Mouse (Mus musculus): ENCODE data around the gene Npl. TPM values are rescaled to one million over a fixed set of nuclear protein-coding genes. Genes with fewer than 3 reads are reported as not detected.

The Npl gene
- 7.2 and 8.2 TPM in 2 replicates for polyA plus RNA-seq (2015; fragmentation: Nextera tagmentation; extraction: Ambion mirVana)

DNA sequence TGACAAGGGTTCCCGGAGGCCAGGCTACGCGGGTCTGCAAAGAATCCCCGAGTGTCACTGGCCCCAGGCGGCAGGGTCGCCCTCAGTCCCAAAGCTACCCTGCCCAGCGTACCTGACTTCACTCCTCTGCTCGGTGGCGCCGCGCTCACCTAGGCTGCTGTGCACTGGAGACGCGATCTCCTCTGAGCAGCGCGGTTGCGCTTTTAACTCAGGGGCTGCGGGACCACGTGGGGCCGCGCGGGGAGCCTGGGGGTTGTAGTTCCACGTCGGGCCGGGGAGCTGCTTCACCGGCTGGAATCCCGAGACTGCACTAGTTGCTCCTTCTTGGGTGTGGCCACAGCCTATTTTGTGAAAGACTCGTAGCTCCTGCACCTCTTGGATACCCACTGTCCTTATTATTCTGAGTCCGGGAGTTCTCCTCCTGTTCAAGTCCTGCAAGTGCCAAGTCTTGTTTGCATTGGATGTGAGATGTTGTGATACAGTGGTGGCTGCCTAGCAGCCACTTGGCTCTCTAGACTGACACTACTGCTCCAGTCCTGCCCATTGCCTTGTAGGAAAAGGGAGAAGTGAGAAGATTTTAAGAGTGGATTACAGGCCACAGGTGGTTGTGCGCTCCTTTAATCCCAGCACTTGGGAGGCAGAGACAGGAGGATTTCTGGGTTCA is at the start of gene Npl:
Gene Npl (minus strand): TSS at position 510 of the 664 bp plus-strand sequence.
- ATAC-seq (replicated peaks), result peak; percentile 95

GRCm38 (mm10) chr1:153599302-153600045 is 49.6 kb upstream of the Npl start:
- Histone ChIP-seq H3K27ac (replicated peaks) (no peak overlapping the region), H3K4me2 (replicated peaks) (no peak overlapping the region), H3K4me3 (no peak overlapping the region), H3K27me3 (no peaks in the 10 kb centered on the region), H3K9ac (replicated peaks) (no peak overlapping the region), H3K36me3 (no peaks in the 10 kb centered on the region), H3K4me1 (no peaks in the 10 kb centered on the region; the same call in 1 of the 2 replicates), H3K9me3 (no peaks in the 10 kb centered on the region)
- no peak for ATAC-seq (replicated peaks)
- WGBS, result 52% methylated on average over 9 of the region's 9 CpGs

More for the DNA sequence above, at the start of gene Npl:
- no peak within 1 kb of the TSS for H3K27ac ChIP-seq (replicated peaks)
- H3K4me3 ChIP-seq, result peak within 1 kb of the TSS; percentile 49
- peak within 1 kb of the TSS; percentile 56 for H3K9ac ChIP-seq (replicated peaks)
- H3K4me1 ChIP-seq, result no peaks in the 10 kb centered on the region
- no peaks in the 10 kb centered on the region for H3K27me3 ChIP-seq
- 5% methylated on average over 29 of the region's 29 CpGs for WGBS
- peak within 1 kb of the TSS; percentile 52 for H3K4me2 ChIP-seq (replicated peaks)
- no peaks in the 10 kb centered on the region for H3K9me3 ChIP-seq
- H3K36me3 ChIP-seq, result no peaks in the 10 kb centered on the region

GRCm38 (mm10) chr1:153598773-153599172 is 48.9 kb upstream of the Npl start:
- 16% methylated on average over 2 of the region's 2 CpGs for WGBS
- peak; percentile 69 for ATAC-seq (replicated peaks)
- H3K9ac ChIP-seq (replicated peaks), result no peak overlapping the region
- no peak overlapping the region for H3K4me2 ChIP-seq (replicated peaks)
- H3K9me3 ChIP-seq, result no peaks in the 10 kb centered on the region
- no peak overlapping the region for H3K4me3 ChIP-seq
- H3K36me3 ChIP-seq, result no peaks in the 10 kb centered on the region
- H3K27me3 ChIP-seq, result no peaks in the 10 kb centered on the region
- H3K27ac ChIP-seq (replicated peaks), result no peak overlapping the region
- peaks cover 3% of the 10 kb centered on the region; the same call in 1 of the 2 replicates for H3K4me1 ChIP-seq

GRCm38 (mm10) chr1:153593678-153594077 is 43.8 kb upstream of the Npl start:
- 0 out of 2 replicates have a peak, but pooled peaks have one; percentile 38 for ATAC-seq (replicated peaks)
- Histone ChIP-seq H3K9ac (replicated peaks) (no peak overlapping the region), H3K4me3 (no peak overlapping the region), H3K36me3 (no peaks in the 10 kb centered on the region), H3K9me3 (no peaks in the 10 kb centered on the region), H3K27me3 (no peaks in the 10 kb centered on the region), H3K4me1 (peaks cover 4% of the 10 kb centered on the region; the same call in 1 of the 2 replicates), H3K4me2 (replicated peaks) (no peak overlapping the region), H3K27ac (replicated peaks) (no peak overlapping the region)
- WGBS, result 37% methylated on average over 2 of the region's 2 CpGs

GRCm38 (mm10) chr1:153590176-153590734 is 40.4 kb upstream of the Npl start:
- no peaks in the 10 kb centered on the region for H3K9me3 ChIP-seq
- H3K4me3 ChIP-seq, result no peak overlapping the region
- peaks cover 4% of the 10 kb centered on the region; the same call in 1 of the 2 replicates for H3K4me1 ChIP-seq
- H3K4me2 ChIP-seq (replicated peaks), result no peak overlapping the region
- no peak overlapping the region for H3K27ac ChIP-seq (replicated peaks)
- H3K27me3 ChIP-seq, result no peaks in the 10 kb centered on the region
- no peak for ATAC-seq (replicated peaks)
- H3K9ac ChIP-seq (replicated peaks), result no peak overlapping the region
- H3K36me3 ChIP-seq, result no peaks in the 10 kb centered on the region
- WGBS, result 58% methylated on average over 2 of the region's 2 CpGs

DNA sequence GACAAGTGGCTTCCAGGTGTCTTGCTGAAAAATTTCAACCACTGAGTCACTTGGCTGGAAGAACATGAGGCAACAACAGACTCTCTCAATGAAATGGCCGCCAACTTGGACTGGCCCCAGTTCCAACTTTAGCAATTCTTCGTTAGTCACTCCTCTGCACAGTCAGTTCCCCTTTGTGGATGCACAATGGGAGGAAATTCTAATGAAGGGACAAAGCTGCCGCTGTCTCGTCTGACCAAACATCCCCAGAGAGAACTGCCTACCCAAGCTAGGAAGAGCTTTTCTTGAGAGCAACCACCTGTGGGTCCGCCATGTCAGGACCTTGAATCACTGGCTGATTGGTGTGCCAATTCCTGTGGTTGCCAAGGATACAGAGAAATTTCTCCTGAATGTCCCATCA is 38.1 kb upstream of the Npl start:
- H3K27me3 ChIP-seq, result no peaks in the 10 kb centered on the region
- ATAC-seq (replicated peaks), result no peak
- H3K4me3 ChIP-seq, result no peak overlapping the region
- H3K9ac ChIP-seq (replicated peaks), result no peak overlapping the region
- no peaks in the 10 kb centered on the region for H3K36me3 ChIP-seq
- H3K9me3 ChIP-seq, result no peaks in the 10 kb centered on the region
- no peak overlapping the region for H3K27ac ChIP-seq (replicated peaks)
- H3K4me2 ChIP-seq (replicated peaks), result no peak overlapping the region
- no peaks in the 10 kb centered on the region for H3K4me1 ChIP-seq
- WGBS, result 63% methylated on average over 5 of the region's 5 CpGs

DNA sequence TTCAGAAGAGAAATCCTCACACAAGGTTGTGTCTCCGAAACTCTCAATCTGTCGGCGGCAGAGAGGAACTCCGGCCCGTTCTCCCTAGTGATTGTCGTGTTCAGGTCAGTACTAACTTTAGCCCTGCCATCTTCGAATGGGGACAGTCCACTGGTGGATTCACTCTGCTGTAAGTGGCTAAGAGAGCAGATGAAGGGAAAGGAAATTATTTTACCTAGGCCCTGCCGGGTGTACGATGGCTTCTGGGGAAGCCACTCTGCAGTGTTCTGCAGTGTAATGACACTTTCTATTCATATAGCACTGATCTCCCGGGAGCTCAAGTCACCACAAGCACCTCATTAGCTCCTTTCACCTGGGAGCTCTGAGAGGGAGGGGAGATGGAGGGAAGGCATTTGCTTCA is 37.0 kb upstream of the Npl start:
- H3K27me3 ChIP-seq, result no peaks in the 10 kb centered on the region
- no peak overlapping the region for H3K4me3 ChIP-seq
- H3K36me3 ChIP-seq, result no peaks in the 10 kb centered on the region
- H3K4me1 ChIP-seq, result no peaks in the 10 kb centered on the region
- no peak overlapping the region for H3K27ac ChIP-seq (replicated peaks)
- ATAC-seq (replicated peaks), result no peak
- no peaks in the 10 kb centered on the region for H3K9me3 ChIP-seq
- H3K9ac ChIP-seq (replicated peaks), result no peak overlapping the region
- WGBS, result 69% methylated on average over 10 of the region's 10 CpGs
- H3K4me2 ChIP-seq (replicated peaks), result no peak overlapping the region

DNA sequence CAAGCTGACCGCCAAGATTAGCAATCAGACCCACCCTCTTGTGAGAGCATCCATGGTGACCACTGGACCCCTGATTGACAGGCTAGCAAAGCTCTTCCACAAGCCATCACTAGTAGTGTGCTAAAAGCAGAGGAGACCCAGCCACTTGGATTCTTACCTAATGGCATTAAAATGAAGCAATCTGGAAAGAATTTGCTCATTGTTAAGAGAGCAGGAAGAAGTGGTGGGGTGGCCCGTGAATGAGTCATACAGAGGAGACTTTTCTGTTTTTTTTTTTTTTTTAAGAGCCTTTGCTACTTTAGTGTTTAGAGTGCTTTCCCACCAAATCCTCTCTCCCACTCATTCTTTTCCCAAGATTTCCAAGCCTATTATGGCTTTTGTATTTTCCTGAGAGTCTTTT is 35.9 kb upstream of the Npl start:
- Histone ChIP-seq H3K9ac (replicated peaks) (no peak overlapping the region), H3K4me2 (replicated peaks) (no peak overlapping the region), H3K9me3 (no peaks in the 10 kb centered on the region), H3K36me3 (no peaks in the 10 kb centered on the region), H3K4me1 (no peaks in the 10 kb centered on the region), H3K27me3 (no peaks in the 10 kb centered on the region), H3K27ac (replicated peaks) (no peak overlapping the region), H3K4me3 (no peak overlapping the region)
- no peak for ATAC-seq (replicated peaks)
- 30% methylated on average over 2 of the region's 2 CpGs for WGBS

DNA sequence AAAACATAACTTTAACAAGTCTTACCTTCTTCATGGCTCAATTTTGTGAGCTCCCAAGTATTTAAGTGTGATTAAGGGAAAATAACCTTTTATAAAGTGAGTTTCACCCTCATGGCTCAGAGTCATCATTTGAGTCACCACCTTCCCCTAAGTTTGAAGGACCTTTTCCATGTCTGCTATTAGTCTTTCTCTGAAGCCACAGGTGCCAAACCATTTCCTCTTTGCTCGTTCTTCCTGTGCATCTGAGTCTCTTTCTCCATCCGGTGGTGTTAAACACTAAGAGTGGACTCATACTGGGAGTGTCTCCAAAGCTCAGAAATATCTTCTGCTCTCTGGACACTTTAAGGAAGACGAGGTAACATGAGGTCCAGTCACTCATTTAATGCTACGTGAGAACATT is 33.3 kb upstream of the Npl start:
- Histone ChIP-seq H3K4me2 (replicated peaks) (no peak overlapping the region), H3K9ac (replicated peaks) (no peak overlapping the region), H3K36me3 (no peaks in the 10 kb centered on the region), H3K27ac (replicated peaks) (no peak overlapping the region), H3K9me3 (no peaks in the 10 kb centered on the region), H3K4me1 (no peaks in the 10 kb centered on the region), H3K27me3 (no peaks in the 10 kb centered on the region), H3K4me3 (no peak overlapping the region)
- ATAC-seq (replicated peaks), result no peak
- WGBS, result 88% methylated on average over 4 of the region's 4 CpGs

DNA sequence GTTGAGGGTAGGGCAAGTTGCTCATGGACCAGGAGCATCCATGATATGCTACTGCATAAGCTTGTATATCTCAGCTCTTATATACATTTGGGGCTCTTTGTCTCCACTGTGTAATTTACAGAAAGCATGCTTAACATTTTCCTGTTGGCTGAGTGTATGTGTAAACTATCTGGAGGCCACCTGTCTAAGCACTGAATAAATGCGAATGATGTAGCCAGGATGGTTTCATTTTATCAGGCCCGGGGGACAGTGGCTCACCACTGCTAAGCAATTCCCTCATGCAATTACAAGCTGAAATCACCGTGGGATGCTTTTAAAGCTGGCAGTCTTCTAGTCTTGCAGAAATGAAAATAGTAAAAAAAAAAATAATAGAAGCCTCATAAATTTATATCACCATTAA is 24.9 kb upstream of the Npl start:
- no peak overlapping the region for H3K4me2 ChIP-seq (replicated peaks)
- no peaks in the 10 kb centered on the region for H3K4me1 ChIP-seq
- no peaks in the 10 kb centered on the region for H3K9me3 ChIP-seq
- H3K27ac ChIP-seq (replicated peaks), result no peak overlapping the region
- no peak overlapping the region for H3K9ac ChIP-seq (replicated peaks)
- no peaks in the 10 kb centered on the region for H3K27me3 ChIP-seq
- 77% methylated on average over 3 of the region's 3 CpGs for WGBS
- no peak for ATAC-seq (replicated peaks)
- H3K4me3 ChIP-seq, result no peak overlapping the region
- H3K36me3 ChIP-seq, result no peaks in the 10 kb centered on the region

DNA sequence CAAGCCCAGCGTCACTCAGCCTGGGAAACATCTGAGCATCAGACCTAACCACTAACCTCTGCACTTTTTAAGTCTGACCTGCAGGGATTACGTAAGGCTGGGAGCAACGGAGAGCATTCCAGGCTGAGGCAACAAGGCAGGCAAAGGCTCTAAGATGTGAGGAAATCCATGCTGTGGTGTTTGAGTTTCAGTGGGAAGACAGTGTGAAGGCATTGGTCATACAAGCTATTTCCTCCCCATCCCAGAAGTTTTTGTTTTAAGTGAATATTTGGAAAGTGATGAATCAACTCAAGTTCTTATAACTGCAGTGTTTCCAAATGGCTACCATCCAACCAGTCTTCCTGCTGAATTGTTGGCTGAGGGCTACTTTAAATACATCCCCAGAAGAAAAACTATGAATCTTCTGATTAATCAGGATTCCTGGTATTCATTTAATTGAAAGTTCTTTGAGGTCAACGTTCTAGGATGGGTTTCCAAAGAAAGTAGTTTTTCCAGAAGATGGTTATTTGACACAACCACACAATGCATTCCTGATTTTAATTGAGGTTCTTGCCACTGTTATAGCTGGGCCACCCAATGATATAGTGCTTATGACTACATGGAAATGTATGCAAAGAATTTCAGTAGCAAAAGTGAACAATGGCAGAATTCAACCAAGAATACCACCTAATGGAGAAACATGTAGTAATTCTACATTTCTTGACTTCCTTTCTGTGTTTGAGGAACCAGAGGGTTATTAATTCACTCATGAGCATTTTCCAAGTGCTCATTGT is 22.6 kb upstream of the Npl start:
- Histone ChIP-seq H3K4me2 (replicated peaks) (no peak overlapping the region), H3K4me1 (no peaks in the 10 kb centered on the region), H3K9ac (replicated peaks) (no peak overlapping the region), H3K4me3 (no peak overlapping the region), H3K27me3 (no peaks in the 10 kb centered on the region), H3K36me3 (no peaks in the 10 kb centered on the region), H3K27ac (replicated peaks) (no peak overlapping the region), H3K9me3 (no peaks in the 10 kb centered on the region)
- ATAC-seq (replicated peaks), result no peak
- WGBS, result 77% methylated on average over 4 of the region's 4 CpGs

DNA sequence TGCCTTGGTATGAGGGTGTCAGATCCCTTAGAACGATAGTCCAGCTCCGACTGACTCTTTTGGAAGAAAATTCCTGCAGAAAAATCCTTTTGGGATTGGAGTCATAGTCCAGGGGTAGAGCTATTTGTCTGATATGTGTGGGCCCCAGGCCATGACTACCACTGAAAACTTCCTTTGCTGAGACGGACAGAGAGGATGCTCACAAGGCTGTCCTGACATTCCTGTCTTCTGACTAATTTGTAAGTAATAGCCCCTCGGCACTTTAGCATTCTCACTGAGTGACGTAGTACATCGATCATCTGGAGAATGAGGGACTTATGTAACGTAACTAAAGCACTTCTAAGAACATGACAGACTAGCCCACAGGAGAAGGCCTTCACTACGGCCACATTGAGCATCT is 15.9 kb upstream of the Npl start:
- ATAC-seq (replicated peaks), result no peak
- Histone ChIP-seq H3K27me3 (no peaks in the 10 kb centered on the region), H3K9me3 (no peaks in the 10 kb centered on the region), H3K4me1 (peaks cover 3% of the 10 kb centered on the region; the same call in 1 of the 2 replicates), H3K27ac (replicated peaks) (no peak overlapping the region), H3K4me3 (no peak overlapping the region), H3K9ac (replicated peaks) (no peak overlapping the region), H3K36me3 (no peaks in the 10 kb centered on the region), H3K4me2 (replicated peaks) (no peak overlapping the region)
- 89% methylated on average over 8 of the region's 8 CpGs for WGBS

All from forebrain, embryonic 15.5 days (tissue).